Mouse (Mus musculus) heart, adult 9 months (tissue): ENCODE results near the gene Col1a1.
"Not testable (repeated sequence)": the region's sequence is repeated elsewhere in the genome, so short reads cannot be mapped to it uniquely, and the experiment has no call there.

ENCODE experiments used
- DNase-seq, 2 experiments: peaks; one replicate each; pipeline ENCODE4 v3.0.0; 2022; ENCODE audit warnings: low spot score in 2 of 2

Gene Col1a1

DNA sequence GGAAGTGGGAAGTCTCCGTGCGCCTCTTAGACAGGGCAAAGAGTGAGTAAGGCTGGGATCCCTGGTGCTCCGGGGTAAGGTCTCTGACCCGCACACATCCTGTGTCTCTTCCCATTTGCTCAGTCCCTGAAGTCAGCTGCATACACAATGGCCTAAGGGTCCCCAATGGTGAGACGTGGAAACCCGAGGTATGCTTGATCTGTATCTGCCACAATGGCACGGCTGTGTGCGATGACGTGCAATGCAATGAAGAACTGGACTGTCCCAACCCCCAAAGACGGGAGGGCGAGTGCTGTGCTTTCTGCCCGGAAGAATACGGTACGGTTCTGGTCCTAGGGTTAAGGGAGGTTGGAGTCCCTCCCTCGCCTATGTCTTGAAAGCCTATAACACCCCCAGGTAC is 1.8 kb downstream of the Col1a1 start:
- no peak for DNase-seq

DNA sequence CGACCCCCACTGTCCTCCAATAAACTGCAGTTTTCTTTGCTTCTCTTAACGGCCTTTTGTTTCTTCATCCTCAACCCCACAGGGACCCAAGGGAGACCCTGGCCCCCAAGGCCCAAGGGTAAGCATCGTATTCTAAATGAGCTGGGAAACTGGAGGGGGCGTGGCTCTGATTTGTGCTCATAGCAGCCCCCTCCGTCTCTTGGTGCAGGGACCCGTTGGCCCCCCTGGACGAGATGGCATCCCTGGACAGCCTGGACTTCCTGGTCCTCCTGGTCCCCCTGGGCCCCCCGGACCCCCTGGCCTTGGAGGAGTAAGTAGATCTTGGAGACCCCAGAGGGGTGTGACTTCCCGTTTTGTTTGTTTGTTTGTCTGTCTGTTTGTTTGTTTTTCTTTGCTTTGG is 2.3 kb downstream of the Col1a1 start:
- no peak for DNase-seq

DNA sequence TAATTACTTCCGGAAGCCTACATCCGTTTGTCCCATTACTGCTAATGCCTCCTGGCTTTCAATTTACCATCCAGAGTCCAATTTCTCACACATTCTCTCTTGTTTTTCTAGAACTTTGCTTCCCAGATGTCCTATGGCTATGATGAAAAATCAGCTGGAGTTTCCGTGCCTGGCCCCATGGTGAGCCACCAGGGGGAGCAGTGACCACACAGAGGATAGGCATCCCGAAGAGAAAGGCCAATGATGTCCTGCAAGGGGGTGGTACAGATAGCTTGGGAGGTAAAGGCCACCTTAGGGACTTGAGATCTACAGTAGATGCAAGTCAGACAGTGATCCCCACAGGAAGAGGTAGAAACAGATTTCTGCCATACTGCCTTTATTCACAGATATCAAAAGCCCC is 3.3 kb downstream of the Col1a1 start:
- DNase-seq: peak; percentile 59 to 71

DNA sequence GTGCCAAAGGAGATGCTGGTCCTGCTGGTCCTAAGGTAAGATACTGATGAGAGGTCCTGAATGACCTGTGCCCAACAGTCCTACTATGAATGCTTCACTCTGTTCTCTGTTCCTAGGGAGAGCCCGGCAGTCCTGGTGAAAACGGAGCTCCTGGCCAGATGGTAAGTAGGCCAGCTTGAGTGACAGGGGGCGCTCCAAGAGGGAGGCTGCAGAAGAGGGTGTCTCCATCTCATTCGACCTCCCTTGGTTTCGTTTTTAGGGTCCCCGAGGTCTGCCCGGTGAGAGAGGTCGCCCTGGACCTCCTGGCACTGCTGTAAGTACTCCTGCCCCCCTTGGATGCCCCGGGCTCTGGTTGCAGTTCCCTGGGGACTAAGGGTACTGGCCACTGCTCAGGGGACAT is 5.1 kb downstream of the Col1a1 start:
- DNase-seq: no peak

DNA sequence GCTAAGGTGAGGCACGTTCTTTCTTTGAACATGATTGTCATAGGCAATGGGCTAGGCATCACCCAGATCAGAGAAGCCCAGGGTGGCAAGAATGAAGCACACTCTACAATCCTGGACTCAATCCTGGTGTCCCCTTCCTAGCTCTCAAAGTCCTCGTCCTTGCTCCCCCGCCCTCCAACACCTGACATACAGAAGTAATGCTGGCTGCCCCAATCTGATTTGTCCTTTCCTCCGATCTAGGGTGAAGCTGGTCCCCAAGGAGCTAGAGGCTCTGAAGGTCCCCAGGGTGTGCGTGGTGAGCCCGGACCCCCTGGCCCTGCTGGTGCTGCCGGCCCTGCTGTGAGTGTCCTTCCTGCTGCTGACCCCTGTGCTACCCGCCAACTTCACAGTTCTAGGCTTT is 5.8 kb downstream of the Col1a1 start:
- no peak for DNase-seq

DNA sequence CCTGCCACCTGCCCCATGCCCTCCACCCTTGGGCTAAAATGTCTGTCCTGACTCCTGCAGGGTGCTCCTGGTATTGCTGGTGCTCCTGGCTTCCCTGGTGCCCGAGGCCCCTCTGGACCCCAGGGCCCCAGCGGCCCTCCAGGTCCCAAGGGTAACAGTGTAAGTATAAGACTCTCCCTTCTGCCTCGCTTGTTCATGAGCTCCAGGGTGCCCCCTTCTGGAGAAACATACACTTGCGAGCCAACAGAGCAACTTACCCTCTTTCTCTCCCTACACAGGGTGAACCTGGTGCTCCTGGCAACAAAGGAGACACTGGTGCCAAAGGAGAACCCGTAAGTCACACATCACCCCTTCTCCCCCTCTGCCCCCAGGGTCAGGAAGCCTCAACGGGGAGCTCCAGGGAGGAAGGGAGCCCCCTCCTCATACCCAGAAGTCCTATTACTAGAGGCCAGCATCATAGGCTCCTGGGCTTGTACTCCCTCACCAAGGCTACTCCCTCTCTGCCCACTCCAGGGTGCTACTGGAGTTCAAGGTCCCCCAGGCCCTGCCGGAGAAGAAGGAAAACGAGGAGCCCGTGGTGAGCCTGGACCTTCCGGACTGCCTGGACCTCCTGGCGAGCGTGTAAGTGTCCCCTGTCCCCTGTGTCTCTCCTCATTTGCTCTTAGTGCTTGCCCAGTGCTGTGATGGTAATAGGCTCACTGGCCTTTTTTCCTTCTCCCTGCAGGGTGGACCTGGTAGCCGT is 6.4 kb downstream of the Col1a1 start:
- no peak for DNase-seq

DNA sequence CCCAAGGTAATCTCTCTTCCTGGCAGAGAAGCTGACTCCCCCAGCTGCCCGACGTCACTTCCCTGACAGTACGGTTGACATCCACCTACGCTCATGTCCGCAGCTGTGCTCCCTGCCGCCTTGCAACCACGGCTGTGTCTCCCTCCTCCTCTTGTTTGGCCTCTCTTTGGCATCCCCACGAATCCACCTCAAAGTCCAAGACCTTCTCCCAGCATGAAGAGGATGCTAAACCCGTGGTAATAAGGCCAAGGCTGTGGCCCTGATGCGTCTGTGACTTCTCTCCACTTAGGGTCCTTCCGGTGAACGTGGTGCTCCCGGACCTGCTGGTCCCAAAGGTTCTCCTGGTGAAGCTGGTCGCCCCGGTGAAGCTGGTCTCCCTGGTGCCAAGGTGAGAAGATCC is 7.0 kb downstream of the Col1a1 start:
- no peak for DNase-seq

DNA sequence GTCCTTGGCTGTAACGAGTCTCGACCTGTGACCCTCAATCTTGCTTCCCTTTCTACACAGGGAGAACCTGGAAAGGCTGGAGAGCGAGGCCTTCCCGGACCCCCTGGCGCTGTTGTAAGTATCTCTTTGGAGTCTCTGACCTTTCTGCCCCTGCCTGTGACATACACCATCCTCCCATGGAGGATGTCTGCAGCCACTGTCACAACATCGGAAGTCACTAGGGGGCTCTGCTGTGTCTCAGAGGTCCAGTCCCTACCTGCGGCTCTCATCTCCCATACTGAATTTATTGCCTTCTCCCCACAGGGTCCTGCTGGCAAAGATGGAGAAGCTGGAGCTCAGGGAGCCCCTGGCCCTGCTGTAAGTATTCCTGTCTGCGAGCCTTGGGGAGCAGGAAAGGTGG is 8.3 kb downstream of the Col1a1 start:
- no peak for DNase-seq

DNA sequence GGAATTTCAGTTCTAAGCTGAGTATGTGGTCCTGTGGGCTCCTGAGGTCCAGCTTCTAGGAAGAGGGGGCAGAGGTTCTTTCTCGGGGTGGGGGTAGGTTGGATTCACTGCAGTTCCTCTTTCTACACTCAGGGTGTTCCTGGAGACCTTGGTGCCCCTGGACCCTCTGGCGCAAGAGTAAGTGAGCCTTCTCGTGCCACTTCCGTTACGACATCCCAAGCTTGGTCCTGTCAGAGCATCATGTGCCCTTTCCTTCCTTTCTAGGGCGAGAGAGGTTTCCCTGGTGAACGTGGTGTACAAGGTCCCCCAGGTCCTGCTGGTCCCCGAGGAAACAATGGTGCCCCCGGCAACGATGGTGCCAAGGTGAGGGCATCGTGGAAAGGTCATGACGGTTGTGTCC is 9.2 kb downstream of the Col1a1 start:
- no peak for DNase-seq

DNA sequence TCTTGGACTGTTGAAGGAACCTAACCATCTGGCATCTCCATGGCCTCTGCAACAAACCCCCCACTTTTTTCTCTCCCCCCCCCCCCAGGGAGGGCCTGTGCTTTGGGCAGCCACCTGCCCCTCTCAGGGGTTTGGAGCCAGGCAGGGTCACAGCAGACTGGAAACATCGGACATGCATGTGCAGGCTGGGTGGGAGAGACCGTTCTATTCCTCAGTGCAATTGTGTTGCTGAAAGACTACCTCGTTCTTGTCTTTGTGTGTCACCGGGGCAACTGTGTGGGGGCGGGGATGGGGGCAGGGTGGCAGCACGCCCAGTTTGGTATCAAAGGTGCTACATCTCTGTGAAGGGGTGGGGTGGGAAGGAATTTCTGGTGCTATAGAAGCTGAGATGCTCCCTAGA is 16.1 kb downstream of the Col1a1 start:
- DNase-seq: no peak

DNA sequence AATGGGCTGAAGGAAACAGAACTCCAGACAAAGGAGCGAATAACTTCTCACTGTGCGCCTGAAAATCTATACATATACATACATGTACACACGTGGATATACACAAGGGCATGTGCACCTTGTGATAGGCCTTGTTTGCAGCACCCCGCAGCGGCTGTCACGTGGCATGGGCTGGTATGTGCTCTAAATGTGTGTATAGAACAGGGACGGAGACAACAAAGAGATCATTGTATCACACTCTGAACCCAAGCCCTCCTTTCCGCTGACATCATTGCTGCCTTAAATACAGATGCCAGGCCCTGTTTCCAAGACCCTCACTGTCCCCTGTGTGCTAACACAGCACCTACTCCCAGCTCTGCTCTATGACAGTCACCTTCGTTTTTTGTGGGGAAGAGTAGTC is 19.1 kb downstream of the Col1a1 start:
- no peak for DNase-seq

DNA sequence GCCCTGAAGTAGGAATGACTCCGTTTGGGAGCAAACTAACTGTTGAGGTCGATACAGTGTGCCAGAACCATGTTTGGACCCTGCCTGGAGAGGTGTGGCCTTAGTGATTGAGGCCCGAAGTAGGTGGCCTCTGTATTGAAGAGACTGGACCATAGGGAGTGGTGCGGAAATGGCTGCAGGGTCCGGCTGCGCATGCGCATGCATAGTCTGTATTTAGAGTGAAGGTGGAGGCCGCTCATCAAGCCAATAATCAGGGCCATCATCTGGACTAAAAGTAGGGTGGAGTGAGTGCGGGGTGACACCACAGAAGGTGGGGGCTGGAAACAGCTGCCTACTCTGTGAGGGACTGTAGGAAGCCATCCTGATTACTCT is 21.7 kb downstream of the Col1a1 start:
- DNase-seq: peak in 1 of 2 experiments; percentile 74

DNA sequence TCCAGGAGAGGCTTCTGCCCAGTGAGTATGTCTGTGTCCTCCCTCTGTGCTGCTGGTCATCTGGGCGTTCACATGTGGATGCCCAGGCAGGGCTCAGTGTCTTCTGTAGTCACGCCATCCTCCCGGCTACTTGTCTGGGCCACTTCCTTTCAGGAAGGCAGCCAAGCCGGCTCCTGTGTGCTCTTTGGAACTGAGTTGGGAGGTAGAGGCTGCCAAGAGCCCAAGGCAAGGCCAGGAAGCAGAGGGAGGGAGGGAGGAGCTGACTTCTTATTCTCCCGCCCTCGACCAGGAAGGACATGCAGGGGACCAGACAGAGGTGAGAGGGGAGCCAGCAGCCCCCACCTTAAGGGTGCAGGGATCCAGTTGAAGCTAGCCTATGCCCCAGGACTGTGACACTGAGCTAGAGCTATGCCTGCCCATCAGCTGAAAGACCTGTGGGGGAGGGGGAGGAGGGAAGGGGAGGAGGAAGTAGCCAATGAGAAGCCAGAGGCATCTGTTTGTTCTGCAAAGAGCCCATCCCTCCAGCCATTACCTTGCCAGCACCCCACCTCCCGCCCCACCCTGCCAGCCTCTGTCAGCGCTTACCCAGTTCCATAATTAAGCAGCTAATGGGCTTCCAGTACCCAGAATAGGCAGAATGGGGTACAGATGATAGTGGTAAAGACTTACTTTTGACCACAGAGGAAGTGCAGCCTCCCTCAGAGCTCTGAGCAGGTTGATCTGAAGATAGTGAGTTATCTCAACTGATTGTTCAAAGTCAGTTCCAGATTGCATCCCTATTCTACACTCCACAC is 22.2 kb downstream of the Col1a1 start:
- DNase-seq: peak; percentile 92 to 94

DNA sequence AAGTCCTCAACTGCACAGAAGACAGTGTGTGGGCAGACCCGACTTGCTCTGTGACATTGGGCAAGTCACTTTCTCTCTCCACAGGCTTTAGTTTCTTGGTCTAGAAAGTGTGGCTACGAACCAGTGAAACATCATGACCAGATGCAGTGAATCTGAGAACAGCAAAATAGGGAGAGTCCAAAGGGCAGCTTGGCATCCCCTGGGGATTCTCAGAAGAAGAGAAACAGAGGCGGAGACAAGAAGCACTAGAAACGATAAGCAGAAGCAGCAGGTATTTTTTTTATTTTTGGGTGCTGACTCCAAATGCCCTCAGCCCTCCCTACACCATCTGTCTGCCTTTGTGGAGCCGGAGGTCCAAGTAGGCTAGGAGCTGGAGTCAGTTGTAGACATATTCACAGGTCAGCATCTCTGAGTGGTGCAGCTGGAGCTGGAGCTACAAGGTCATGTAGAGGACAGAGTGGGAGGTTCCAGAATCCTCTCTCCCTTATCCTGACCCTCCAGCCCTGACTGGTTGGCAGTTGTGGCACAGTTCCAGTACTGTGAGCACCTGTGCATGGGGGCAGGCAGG is 26.6 kb downstream of the Col1a1 start:
- no peak for DNase-seq

DNA sequence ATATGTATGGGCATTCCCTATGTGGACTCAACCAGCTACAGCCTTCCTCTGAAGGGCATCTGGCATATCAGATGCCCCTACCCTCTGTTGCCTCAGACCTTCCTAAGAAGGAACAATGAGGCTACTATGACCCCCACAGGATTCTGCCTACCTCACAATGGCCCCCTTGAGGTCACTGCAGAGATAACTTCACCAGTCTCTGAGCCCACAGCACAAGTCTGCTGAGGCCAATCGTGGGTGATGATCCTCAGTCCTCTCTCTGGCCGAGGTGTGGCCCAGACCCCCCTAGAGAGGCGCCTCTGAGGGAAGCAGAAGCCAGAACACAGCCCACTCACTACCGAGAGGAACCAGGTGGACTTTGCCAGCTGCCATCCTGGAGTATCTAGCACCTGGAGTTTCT is 31.4 kb downstream of the Col1a1 start, which contains the start of gene Hils1:
TSS of gene Hils1 (plus strand) at position 175 of the 400 bp plus-strand sequence.
- no peak for DNase-seq

DNA sequence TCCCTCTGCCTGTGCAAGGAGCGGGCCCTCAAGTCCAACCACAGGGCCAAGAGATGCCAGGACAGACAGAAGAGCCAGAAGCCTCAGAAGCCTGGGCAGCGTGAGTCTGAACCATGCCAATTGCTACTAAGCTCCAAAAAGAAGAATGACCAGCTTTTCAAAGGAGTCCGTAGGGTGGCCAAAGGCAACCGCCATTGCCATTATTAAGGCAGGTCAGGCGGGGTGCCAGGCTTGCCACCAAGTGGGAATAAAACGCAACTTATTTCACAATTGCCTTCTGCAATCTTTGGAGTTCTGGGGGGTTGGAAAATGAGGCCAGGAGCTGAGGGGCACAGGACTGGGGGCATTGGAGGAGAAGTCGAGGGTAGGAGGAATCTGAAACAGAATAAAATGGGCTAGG is 32.2 kb downstream of the Col1a1 start:
- DNase-seq: no peak

DNA sequence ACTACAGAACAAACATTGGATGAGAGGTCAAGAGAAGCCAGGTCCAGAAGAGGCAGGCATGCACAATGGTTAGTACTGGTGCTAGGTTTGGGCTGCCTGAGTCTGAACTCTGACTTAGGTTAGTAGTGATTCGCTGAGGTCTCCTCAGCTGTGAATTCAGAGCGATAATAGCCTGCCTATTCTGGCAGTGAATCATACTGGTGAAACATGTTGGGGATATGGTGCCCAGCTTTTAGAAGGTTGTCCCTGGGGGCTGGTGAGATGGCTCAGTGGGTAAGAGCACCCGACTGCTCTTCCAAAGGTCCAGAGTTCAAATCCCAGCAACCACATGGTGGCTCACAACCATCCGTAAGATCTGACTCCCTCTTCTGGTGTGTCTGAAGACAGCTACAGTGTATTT is 33.7 kb downstream of the Col1a1 start:
- not testable (repeated sequence) for DNase-seq

DNA sequence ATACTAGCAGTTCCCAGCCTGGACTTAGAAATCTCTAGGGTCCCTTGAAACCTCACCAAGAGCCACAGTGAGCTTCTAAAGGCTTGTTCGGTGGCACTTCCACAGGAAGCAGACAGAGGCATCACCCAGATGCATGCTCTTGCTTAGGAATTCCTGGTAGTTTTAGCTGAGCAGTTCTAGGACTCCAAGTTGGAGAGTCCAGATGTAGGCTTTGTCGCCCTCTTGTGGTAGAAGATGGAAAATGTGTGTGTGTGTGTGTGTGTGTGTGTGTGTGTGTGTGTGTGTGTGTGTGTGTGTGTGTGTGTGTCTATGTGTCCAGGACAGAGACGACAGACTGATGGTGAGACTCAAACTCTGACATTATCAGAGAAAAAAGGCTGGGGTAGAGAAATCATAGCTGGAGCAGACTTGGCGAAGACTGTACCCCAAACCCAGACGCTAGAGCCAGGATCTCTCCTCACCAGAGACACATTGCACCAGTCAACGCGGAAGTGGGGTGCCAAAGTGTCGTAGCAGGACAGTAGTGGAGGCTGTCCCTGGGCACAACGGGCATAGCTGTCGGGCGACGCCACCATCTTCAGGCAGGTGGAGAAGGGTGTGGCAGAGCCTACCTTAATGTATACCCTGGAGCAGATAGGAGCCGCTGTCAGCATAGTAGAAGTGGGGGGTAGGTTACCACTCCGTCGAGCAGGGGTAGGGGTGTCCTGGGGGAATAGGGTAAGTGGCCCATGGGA is 34.4 kb downstream of the Col1a1 start:
- DNase-seq: peak in 1 of 2 experiments; percentile 66

DNA sequence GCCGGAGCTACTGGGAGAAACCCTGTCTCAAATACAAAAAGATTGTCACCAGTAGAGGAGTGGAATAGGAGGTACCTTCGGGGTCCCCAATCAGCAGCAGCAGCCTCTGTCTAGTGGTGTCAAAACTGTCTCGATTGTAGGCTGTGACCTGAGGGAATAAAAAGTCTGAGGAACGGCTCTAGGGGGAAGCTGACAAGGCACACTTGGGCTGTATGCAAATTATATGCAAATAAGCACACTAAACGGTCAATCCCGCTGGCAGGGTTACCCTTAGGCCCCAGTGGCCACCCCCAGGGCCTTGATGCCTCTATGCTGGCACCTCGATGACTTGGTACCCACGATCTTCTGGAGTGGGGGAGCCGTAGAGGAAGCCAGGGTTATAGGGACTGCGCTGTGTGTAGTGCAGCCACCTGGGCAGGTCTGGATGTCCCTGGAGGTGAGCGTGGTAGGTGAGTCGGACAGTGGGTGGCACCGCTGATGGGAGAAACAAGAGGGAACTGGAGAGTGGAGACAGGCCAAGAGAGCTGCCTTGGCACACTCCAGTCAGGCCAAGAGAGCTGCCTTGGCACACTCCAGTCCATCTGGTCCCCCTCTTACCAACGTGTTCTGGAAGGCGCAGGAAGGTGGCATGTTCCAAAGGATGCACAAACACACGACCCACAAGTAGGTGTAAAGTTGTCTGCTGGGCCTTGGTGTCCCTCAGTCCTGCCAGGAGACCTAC is 36.0 kb downstream of the Col1a1 start:
- no peak for DNase-seq

DNA sequence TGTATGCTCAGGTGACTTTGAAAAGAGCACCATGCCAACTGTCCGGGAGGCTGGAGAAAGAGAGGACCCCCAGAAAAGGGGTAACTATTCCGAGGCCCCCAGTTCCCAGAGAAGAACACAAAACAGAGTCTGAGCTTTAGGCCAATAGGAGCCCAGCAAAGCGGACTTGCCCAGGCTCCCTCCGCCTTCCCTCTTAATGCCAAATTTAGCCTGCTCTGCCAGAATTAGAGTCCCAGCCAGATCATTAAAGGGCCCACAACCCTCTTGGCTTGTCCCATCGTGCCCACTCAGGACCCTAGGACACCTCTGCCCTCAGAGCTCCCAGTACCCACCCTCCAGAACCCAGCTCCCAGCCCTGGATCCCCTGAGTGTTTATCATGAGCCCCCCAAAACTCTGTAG is 36.9 kb downstream of the Col1a1 start:
- no peak for DNase-seq

DNA sequence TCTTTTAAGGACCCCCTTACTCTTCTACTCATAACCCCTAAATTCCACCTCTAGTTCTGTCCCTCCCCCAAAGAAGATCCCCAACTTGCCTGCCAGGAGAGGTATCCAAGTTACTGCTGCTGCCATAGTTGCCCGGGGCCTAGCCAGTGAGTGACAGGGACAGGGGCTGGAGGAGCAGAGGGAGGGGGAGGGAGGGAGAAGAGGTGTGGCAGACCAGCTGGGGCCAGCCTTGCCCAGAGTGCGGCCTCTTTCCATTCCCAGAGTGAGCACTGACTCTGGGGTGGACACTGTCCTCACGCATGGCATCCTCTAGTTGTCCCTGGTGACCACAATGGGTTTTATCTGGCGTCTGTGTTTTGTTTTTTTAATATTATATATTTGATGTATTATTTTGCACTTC is 37.3 kb downstream of the Col1a1 start:
- DNase-seq: no peak

DNA sequence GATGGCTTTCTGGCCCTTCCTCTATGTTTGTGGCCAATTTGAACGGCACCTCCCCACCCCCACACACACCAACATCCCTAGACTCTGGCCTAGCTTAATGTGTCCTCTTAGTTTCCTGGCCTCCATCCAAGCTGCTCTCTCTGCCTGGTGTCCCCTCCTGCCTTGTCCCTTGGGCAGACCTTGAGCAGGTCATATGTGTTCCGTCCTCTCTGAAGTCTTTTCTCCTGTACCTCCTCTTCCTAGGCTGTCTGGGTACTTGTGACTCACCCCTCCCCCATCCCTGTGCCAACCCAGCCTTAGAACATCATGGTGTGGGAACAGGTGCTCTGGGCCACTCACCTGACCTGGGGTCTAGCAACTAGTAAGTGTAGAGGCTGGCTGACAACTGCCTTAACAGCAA is 38.9 kb downstream of the Col1a1 start:
- DNase-seq: peak in 1 of 2 experiments; percentile 64
